In the genomic region with DNA sequence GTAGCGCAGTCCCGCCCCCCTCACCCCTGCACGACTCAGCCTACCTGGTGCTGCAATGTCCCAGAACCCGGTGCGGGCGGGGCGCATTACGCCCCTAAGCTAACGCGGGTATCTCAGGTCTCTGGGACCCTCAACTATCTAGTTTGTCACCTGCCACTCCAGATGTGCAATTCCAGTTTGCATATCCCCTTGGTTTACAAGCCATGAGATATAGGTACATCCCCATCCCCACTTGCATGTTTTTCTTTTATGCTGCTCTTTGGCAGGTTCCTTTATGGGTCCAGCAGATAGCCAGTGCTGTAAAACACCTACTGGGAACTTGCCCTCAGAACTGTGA, we compare ENCODE assay signal across 8 mouse cellular contexts. TPM values are rescaled to one million over a fixed set of nuclear protein-coding genes. Genes with fewer than 3 reads are reported as not detected.
A peak's percentile ranks its signal among the peaks of the same experiment; 100 is the strongest.
DNase-seq lines count a peak whose midpoint lies in the region; ATAC-seq lines count a peak whose summit lies in the region.

No protein-coding gene starts in this region.

- no peak for DNase-seq in heart, postnatal 10 days
- peak; percentile 24 to 44 for DNase-seq in B cell, adult 2 months
- no peak for DNase-seq in forebrain, embryonic 11.5 days (ENCODE audit: low spot score)
- no peak for DNase-seq in liver, embryonic 13.5 days
- no peak for DNase-seq in retina, postnatal 1 day
- no peak for DNase-seq in cerebellum, adult 8-10 months
- no peak for DNase-seq in cerebellum, adult 11 months

- H3K4me1 ChIP-seq in heart, embryonic 11.5 days (ENCODE audit: control insufficient read depth, insufficient read depth, low read length), result peaks cover 30% of the 10 kb centered on the region
- H3K4me1 ChIP-seq in forebrain, embryonic 11.5 days (replicated peaks; ENCODE audit: control insufficient read depth, insufficient read depth, low read length), result peaks cover 24% of the 10 kb centered on the region
- peaks cover 82% of the 10 kb centered on the region for H3K4me1 ChIP-seq in liver, embryonic 13.5 days (replicated peaks)

- WGBS in heart, embryonic 11.5 days (ENCODE audit: insufficient replicate concordance), result 2% methylated on average over 10 of the region's 10 CpGs
- 1% methylated on average over 10 of the region's 10 CpGs for WGBS in forebrain, embryonic 11.5 days
- 1% methylated on average over 9 of the region's 10 CpGs for WGBS in liver, embryonic 13.5 days (ENCODE audit: insufficient replicate concordance)

- H3K36me3 ChIP-seq in heart, embryonic 11.5 days (ENCODE audit: control insufficient read depth, insufficient read depth, low read length), result peaks cover 6% of the 10 kb centered on the region
- H3K36me3 ChIP-seq in forebrain, embryonic 11.5 days (ENCODE audit: control insufficient read depth, insufficient read depth, low read length), result peaks cover 3% of the 10 kb centered on the region; the same call in 1 of the 2 replicates
- H3K36me3 ChIP-seq in liver, embryonic 13.5 days, result peaks cover 13% of the 10 kb centered on the region

- intact Hi-C loops in heart, postnatal 10 days (cut with DNase I), result no loop called here

- no peak overlapping the region for H3K27ac ChIP-seq in heart, embryonic 11.5 days (ENCODE audit: low read depth, low read length)
- peak overlapping the region; percentile 74; the same call in 1 of the 2 replicates for H3K27ac ChIP-seq in forebrain, embryonic 11.5 days (ENCODE audit: low read depth, low read length)
- peak overlapping the region; percentile 53 for H3K27ac ChIP-seq in liver, embryonic 13.5 days

- H3K9me3 ChIP-seq in heart, embryonic 11.5 days (replicated peaks; ENCODE audit: control insufficient read depth, low read length), result no peaks in the 10 kb centered on the region
- no peaks in the 10 kb centered on the region for H3K9me3 ChIP-seq in forebrain, embryonic 11.5 days (ENCODE audit: control insufficient read depth, low read length)
- no peaks in the 10 kb centered on the region for H3K9me3 ChIP-seq in liver, embryonic 13.5 days (replicated peaks)

- ATAC-seq in heart, embryonic 11.5 days (replicated peaks; ENCODE audit: insufficient number of reproducible peaks, low FRiP score, low TSS enrichment), result no peak
- no peak for ATAC-seq in forebrain, embryonic 11.5 days (replicated peaks; ENCODE audit: low FRiP score)
- no peak for ATAC-seq in liver, embryonic 13.5 days (ENCODE audit: low read depth)

- peak overlapping the region; percentile 97 for H3K4me2 ChIP-seq in heart, embryonic 11.5 days
- peak overlapping the region; percentile 95 for H3K4me2 ChIP-seq in forebrain, embryonic 11.5 days (ENCODE audit: low read depth, low read length, severe bottlenecking)
- peak overlapping the region; percentile 96 for H3K4me2 ChIP-seq in liver, embryonic 13.5 days

- H3K4me3 ChIP-seq in heart, embryonic 11.5 days (ENCODE audit: low read depth, low read length), result peak overlapping the region; percentile 65
- H3K4me3 ChIP-seq in forebrain, embryonic 11.5 days (ENCODE audit: low read depth, low read length), result peak overlapping the region; percentile 79
- peak overlapping the region; percentile 67 for H3K4me3 ChIP-seq in liver, embryonic 13.5 days (replicated peaks)

- H3K9ac ChIP-seq in heart, embryonic 11.5 days (ENCODE audit: low read depth, low read length), result peak overlapping the region; percentile 79
- peak overlapping the region; percentile 81 for H3K9ac ChIP-seq in forebrain, embryonic 11.5 days (ENCODE audit: low read length)
- H3K9ac ChIP-seq in liver, embryonic 13.5 days, result peak overlapping the region; percentile 71

- peaks cover 27% of the 10 kb centered on the region for H3K27me3 ChIP-seq in heart, embryonic 11.5 days (ENCODE audit: control insufficient read depth, insufficient read depth, low read length)
- peaks cover 9% of the 10 kb centered on the region for H3K27me3 ChIP-seq in forebrain, embryonic 11.5 days (ENCODE audit: control insufficient read depth, insufficient read depth, low read length)
- H3K27me3 ChIP-seq in liver, embryonic 13.5 days, result peaks cover 55% of the 10 kb centered on the region

RNA-seq across cellular contexts. Expression of a gene that starts 1.0 kb away (rescaled TPM):
- polyA plus RNA-seq in heart, embryonic 11.5 days (2014; fragmentation: Nextera tagmentation; extraction: Ambion mirVana), result 772 and 785 TPM in 2 replicates
- total RNA-seq in heart, postnatal 10 days (2021), result 1,000 to 10,000 TPM; 1,058 to 1,125 TPM
- 401 and 414 TPM in 2 replicates for polyA plus RNA-seq in forebrain, embryonic 11.5 days (2014; fragmentation: Nextera tagmentation; extraction: Ambion mirVana)
- polyA plus RNA-seq in liver, embryonic 13.5 days (2015; fragmentation: Nextera tagmentation; extraction: Ambion mirVana), result 358 and 362 TPM in 2 replicates

RNA-seq across cellular contexts. Expression of a gene that starts 1.2 kb away (rescaled TPM):
- 2.5 and 2.7 TPM in 2 replicates for polyA plus RNA-seq in heart, embryonic 11.5 days (2014; fragmentation: Nextera tagmentation; extraction: Ambion mirVana)
- 1 to 10 TPM; 3.2 to 4.1 TPM for total RNA-seq in heart, postnatal 10 days (2021)
- 10.4 and 15.0 TPM in 2 replicates for polyA plus RNA-seq in forebrain, embryonic 11.5 days (2014; fragmentation: Nextera tagmentation; extraction: Ambion mirVana)
- 0.54 and 0.69 TPM in 2 replicates for polyA plus RNA-seq in liver, embryonic 13.5 days (2015; fragmentation: Nextera tagmentation; extraction: Ambion mirVana)

RNA-seq across cellular contexts. Expression of a gene that starts 8.7 kb away (rescaled TPM):
- polyA plus RNA-seq in heart, embryonic 11.5 days (2014; fragmentation: Nextera tagmentation; extraction: Ambion mirVana), result 29.5 and 31.9 TPM in 2 replicates
- total RNA-seq in heart, postnatal 10 days (2021), result 100 to 1,000 TPM; 132 to 190 TPM
- 58.3 and 66.4 TPM in 2 replicates for polyA plus RNA-seq in forebrain, embryonic 11.5 days (2014; fragmentation: Nextera tagmentation; extraction: Ambion mirVana)
- polyA plus RNA-seq in liver, embryonic 13.5 days (2015; fragmentation: Nextera tagmentation; extraction: Ambion mirVana), result 3.0 and 3.3 TPM in 2 replicates

RNA-seq across cellular contexts. Expression of a gene that starts 23.8 kb away (rescaled TPM):
- 16.5 and 20.0 TPM in 2 replicates for polyA plus RNA-seq in heart, embryonic 11.5 days (2014; fragmentation: Nextera tagmentation; extraction: Ambion mirVana)
- 100 to 1,000 TPM; 110 to 112 TPM for total RNA-seq in heart, postnatal 10 days (2021)
- polyA plus RNA-seq in forebrain, embryonic 11.5 days (2014; fragmentation: Nextera tagmentation; extraction: Ambion mirVana), result 26.5 and 31.6 TPM in 2 replicates
- polyA plus RNA-seq in liver, embryonic 13.5 days (2015; fragmentation: Nextera tagmentation; extraction: Ambion mirVana), result 16.2 and 18.3 TPM in 2 replicates

RNA-seq across cellular contexts. Expression of a gene that starts 26.4 kb away (rescaled TPM):
- polyA plus RNA-seq in heart, embryonic 11.5 days (2014; fragmentation: Nextera tagmentation; extraction: Ambion mirVana), result 49.1 and 52.7 TPM in 2 replicates
- total RNA-seq in heart, postnatal 10 days (2021), result 100 to 1,000 TPM; 113 to 134 TPM
- polyA plus RNA-seq in forebrain, embryonic 11.5 days (2014; fragmentation: Nextera tagmentation; extraction: Ambion mirVana), result 82.0 and 83.4 TPM in 2 replicates
- polyA plus RNA-seq in liver, embryonic 13.5 days (2015; fragmentation: Nextera tagmentation; extraction: Ambion mirVana), result 19.5 and 21.9 TPM in 2 replicates

Comparison
In these comparisons a context has a peak if more than half of its experiments do, and no peak if none do; other contexts are left out.
1. DNase-seq: peak in B cell, adult 2 months (2 of 2); none in heart, postnatal 10 days (0 of 2), forebrain, embryonic 11.5 days (single experiment), liver, embryonic 13.5 days (single experiment), retina, postnatal 1 day (single experiment), cerebellum, adult 8-10 months (single experiment) and cerebellum, adult 11 months (single experiment).
2. Peak in every context shown above with its lines, with median percentiles within 50 percentile points of each other: H3K4me2 ChIP-seq, H3K4me3 ChIP-seq and H3K9ac ChIP-seq.